Mouse (Mus musculus) forebrain, embryonic 13.5 days (tissue): ENCODE measurements at regions not wholly inside any gene's neighbourhood (a gene's known extent, or its start where the extent isn't known, plus 50 kb on each side); places are given as distances from the start of the nearest gene placed in this dataset.

ENCODE experiments used
- ATAC-seq: fragments of 200-750 bp; cut with Nextera tagmentation; 2 replicates; pipeline ENCODE4 v1.8.0; 2017
- H3K27ac ChIP-seq: fragments of 300-500 bp; sonication (generic); 2 replicates; pipeline ENCODE4 v1.5.1; 2015; ENCODE audit warnings: inconsistent platforms, mild to moderate bottlenecking, moderate library complexity
- H3K27me3 ChIP-seq: fragments of 300-500 bp; sonication (generic); 2 replicates; pipeline ENCODE4 v1.6.1; 2015; ENCODE audit warnings: mild to moderate bottlenecking, inconsistent platforms
- H3K36me3 ChIP-seq: fragments of 300-500 bp; sonication (generic); 2 replicates; pipeline ENCODE4 v1.6.1; 2015; ENCODE audit warnings: mild to moderate bottlenecking, inconsistent platforms; ENCODE audit not compliant: poor library complexity, severe bottlenecking
- H3K4me1 ChIP-seq: fragments of 300-500 bp; sonication (generic); 2 replicates; pipeline ENCODE4 v1.6.1; 2015; ENCODE audit warnings: inconsistent platforms
- H3K4me2 ChIP-seq: fragments of 300-500 bp; sonication (generic); 2 replicates; pipeline ENCODE4 v1.6.1; 2015; ENCODE audit warnings: inconsistent platforms, mild to moderate bottlenecking, moderate library complexity
- H3K4me3 ChIP-seq: fragments of 300-500 bp; sonication (generic); 2 replicates; pipeline ENCODE4 v1.5.1; 2015; ENCODE audit warnings: mild to moderate bottlenecking, inconsistent platforms
- H3K9ac ChIP-seq: fragments of 300-500 bp; sonication (generic); 2 replicates; pipeline ENCODE4 v1.6.1; 2015; ENCODE audit warnings: mild to moderate bottlenecking, inconsistent platforms
- H3K9me3 ChIP-seq: fragments of 300-500 bp; sonication (generic); replicated peaks from 2 replicates; pipeline ENCODE4 v1.6.1; 2016; ENCODE audit warnings: inconsistent platforms
- WGBS: fragments of 180-500 bp; shearing (Covaris S2); methylation state at CpG from one replicate; pipeline ENCODE4 v1.1.7; 2015; 5-methylcytosine and 5-hydroxymethylcytosine counted together

- H3K36me3 ChIP-seq = no peaks in the 10 kb centered on the region
- WGBS = 1% methylated on average over 9 of the region's 9 CpGs
Observed at GRCm38 (mm10) chr14:118423269-118423668, 156.5 kb downstream of the Gm9376 start.

GRCm38 (mm10) chr14:118426562-118426961 lies 159.8 kb downstream of the Gm9376 start:
- no peak for ATAC-seq
- peaks cover 14% of the 10 kb centered on the region for H3K4me1 ChIP-seq
- H3K27ac ChIP-seq = no peak overlapping the region
- 80% methylated on average over 3 of the region's 3 CpGs for WGBS
- no peak overlapping the region for H3K4me3 ChIP-seq
- no peak overlapping the region for H3K9ac ChIP-seq
- peaks cover 27% of the 10 kb centered on the region for H3K27me3 ChIP-seq
- H3K4me2 ChIP-seq = no peak overlapping the region
- no peaks in the 10 kb centered on the region for H3K36me3 ChIP-seq
- no peaks in the 10 kb centered on the region for H3K9me3 ChIP-seq

More at GRCm38 (mm10) chr14:118423269-118423668, 156.5 kb downstream of the Gm9376 start:
- Histone ChIP-seq H3K9me3 (peaks cover 21% of the 10 kb centered on the region), H3K27me3 (peaks cover 42% of the 10 kb centered on the region), H3K4me3 (no peak overlapping the region), H3K4me2 (no peak overlapping the region), H3K4me1 (peaks cover 14% of the 10 kb centered on the region), H3K9ac (no peak overlapping the region), H3K27ac (no peak overlapping the region)
- peak; percentile 36; the same call in 1 of the 2 replicates for ATAC-seq

DNA sequence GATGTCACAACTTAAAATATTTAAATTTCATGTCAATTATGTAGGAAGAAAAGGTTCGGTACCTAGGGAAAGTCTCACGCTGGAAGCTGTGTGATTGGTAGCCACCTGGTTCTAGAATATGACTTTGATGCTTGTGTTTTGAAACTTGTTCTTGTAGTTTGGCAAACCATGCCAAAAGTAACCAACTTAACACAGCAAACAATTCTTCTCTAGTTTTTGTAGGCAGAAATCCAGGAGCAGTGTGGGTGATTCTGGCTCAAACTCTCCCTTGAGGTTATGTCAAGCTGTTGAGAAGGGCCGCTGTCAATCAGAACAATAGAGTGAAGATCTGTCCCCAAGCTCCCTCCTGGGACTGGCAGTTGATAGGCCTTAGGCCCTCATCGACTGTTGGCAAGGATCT lies 163.5 kb downstream of the Gm9376 start:
- Histone ChIP-seq H3K9me3 (no peaks in the 10 kb centered on the region), H3K4me1 (0 out of 2 replicates have a peak, but pooled peaks cover 2% of the 10 kb centered on the region), H3K36me3 (no peaks in the 10 kb centered on the region), H3K4me2 (no peak overlapping the region), H3K27ac (no peak overlapping the region), H3K27me3 (peaks cover 47% of the 10 kb centered on the region), H3K9ac (no peak overlapping the region), H3K4me3 (no peak overlapping the region)
- ATAC-seq = no peak
- WGBS = 87% methylated on average over 4 of the region's 4 CpGs

- no peak for ATAC-seq
- 100% methylated on average over 1 of the region's 1 CpGs for WGBS
Observed at GRCm38 (mm10) chr14:118430740-118431139, 164.0 kb downstream of the Gm9376 start.

DNA sequence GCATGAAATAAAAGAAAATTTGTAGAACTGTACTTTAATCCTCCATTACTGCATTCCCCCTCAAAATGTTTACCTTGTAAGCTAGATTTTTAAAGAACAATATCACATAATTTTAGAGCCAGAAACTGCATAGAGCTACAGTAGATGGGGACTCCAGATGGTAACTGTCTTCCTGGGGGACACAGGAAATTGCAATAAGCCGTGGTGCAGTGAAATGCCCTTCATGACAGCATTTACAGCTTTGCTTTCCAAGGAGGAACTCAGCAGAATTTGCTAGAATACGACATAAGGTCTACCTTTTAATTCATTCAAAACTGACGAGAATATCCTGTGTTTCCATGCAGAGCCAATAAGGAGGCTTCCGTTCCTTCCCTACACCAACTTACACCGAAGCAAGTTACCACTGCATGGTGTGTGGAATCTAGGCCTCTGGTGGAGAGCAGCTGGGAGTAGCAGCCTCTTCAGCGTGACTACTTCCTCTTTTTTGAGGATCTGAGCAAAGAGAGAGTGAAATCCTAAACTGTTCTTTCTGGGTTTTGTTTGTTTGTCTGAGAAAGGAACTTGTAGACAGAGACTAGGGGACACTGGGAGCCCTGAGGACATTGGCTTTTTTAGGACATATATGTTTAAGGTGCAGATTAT lies 164.6 kb downstream of the Gm9376 start:
- WGBS = 91% methylated on average over 6 of the region's 6 CpGs
- no peaks in the 10 kb centered on the region for H3K36me3 ChIP-seq
- no peak for ATAC-seq
- H3K4me3 ChIP-seq = no peak overlapping the region
- no peaks in the 10 kb centered on the region for H3K9me3 ChIP-seq
- peaks cover 47% of the 10 kb centered on the region for H3K27me3 ChIP-seq
- no peak overlapping the region for H3K27ac ChIP-seq
- H3K9ac ChIP-seq = no peak overlapping the region
- H3K4me2 ChIP-seq = no peak overlapping the region
- H3K4me1 ChIP-seq = peaks cover 8% of the 10 kb centered on the region

More at GRCm38 (mm10) chr14:118430740-118431139, 164.0 kb downstream of the Gm9376 start:
- Histone ChIP-seq H3K4me3 (no peak overlapping the region), H3K9ac (no peak overlapping the region), H3K27ac (no peak overlapping the region), H3K36me3 (no peaks in the 10 kb centered on the region), H3K4me2 (no peak overlapping the region), H3K27me3 (peaks cover 49% of the 10 kb centered on the region), H3K9me3 (no peaks in the 10 kb centered on the region), H3K4me1 (peaks cover 4% of the 10 kb centered on the region)
